Mouse (Mus musculus) layer of hippocampus, adult 9-10 months (tissue): ENCODE data around the gene Rasgef1c.

Experiments used
- DNase-seq: peaks from one replicate; pipeline ENCODE4 v3.0.0; 2022; ENCODE audit warnings: low spot score

Rasgef1c gene

DNA sequence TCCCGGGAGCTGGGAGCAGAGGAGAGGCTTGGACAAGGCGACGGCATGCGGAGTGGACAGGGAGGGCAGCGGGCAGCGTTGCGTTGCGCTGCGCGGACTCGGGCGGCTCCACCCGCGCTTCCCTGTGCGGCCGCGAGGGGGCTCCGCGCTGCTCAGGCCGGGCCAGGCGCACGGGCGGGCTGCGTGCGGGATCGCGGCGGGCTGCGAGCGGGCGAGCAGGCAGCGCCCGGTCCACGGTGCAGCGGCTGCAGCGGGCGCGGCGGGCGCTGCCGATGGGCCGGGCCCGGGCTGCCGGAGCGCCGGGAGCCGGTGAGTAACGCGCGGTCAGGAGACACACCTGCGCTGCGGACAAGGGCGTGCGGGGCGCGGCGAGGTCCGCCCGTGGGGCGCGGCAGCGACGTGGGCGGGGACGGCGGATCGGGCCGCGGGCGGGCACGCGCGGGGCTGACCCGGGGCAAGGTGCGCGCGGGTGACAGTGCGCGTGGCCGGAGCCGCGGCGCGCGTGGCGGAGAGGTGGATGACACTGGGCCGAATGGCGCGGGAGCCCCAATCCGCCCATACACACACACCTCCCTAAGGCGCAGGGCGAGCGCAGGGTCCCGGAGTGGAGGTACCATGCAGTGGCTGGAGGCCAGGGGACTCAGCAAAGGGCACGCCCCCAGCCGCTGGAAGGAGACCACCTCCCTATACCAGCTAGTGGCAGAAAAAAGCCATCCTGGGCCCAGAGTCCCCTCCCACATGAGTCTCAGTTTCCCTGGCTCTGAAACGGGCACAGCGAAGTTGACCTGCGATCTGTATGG is at the start of gene Rasgef1c:
Gene Rasgef1c (plus strand): TSS at position 177 of the 800 bp plus-strand sequence.
- DNase-seq, result no peak

GRCm38 (mm10) chr11:49855144-49855543 is 46.5 kb upstream of the Rasgef1c start:
- no peak for DNase-seq

GRCm38 (mm10) chr11:49861139-49861538 is 40.5 kb upstream of the Rasgef1c start:
- DNase-seq, result no peak

DNA sequence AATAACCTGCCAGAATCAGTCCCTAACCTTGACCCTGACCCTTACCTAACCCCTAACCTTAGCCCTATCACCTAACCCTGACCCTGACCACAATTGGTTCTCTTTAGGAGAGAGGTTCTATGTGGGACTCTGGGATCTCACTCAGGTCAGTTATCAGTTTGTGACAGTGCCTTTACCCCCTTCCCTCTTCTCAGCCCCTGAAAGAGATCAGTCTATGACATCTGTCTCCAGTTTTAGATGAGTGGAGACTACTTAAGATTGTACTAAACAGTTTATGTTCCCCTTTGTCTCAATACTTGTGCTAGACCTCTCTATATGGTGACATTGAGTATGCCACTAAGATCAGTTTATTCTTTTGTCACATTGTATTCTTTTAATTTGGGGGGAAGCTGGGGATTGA is 37.7 kb upstream of the Rasgef1c start:
- DNase-seq, result no peak

GRCm38 (mm10) chr11:49867320-49867719 is 34.3 kb upstream of the Rasgef1c start:
- DNase-seq, result no peak

DNA sequence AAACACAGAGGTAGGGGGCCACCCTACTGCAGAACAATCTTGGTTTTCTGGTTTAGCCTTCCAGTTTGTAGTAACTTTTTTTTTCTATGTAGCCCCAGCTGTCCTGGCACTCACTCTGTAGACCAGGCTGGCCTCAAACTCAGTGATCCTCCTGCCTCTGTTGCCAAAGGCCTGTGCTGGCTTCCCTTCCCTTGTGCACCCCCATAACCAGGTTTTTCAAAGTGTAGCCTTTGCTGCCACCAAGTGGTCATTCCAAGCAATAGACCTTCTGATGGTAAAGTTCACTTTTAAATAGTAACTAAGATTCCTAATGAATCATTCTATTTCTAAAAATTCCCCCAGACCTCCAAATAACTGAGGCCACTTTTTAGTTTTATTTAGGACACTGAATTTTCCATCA is 31.9 kb upstream of the Rasgef1c start:
- no peak for DNase-seq

DNA sequence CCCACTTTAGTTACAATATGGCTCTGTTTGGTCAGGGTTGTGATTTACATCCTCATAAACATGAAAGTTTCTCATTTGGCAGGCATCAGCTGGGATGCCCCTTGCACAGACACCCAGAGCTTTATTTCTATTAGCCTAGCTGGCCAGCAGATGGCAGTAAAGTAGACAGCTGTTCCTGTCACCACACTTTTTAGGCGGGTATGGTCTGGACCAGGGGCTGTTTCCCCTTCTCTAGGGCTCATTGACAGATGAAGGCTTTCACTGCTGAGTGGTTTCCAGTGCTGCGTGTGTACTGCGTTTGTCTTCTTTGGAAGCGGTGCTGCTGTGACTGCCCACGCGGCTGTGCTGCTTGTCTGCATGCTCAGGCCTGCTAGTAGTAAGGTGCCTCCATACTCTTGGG is 29.7 kb upstream of the Rasgef1c start:
- DNase-seq, result no peak

GRCm38 (mm10) chr11:49872779-49873178 is 28.9 kb upstream of the Rasgef1c start:
- no peak for DNase-seq

DNA sequence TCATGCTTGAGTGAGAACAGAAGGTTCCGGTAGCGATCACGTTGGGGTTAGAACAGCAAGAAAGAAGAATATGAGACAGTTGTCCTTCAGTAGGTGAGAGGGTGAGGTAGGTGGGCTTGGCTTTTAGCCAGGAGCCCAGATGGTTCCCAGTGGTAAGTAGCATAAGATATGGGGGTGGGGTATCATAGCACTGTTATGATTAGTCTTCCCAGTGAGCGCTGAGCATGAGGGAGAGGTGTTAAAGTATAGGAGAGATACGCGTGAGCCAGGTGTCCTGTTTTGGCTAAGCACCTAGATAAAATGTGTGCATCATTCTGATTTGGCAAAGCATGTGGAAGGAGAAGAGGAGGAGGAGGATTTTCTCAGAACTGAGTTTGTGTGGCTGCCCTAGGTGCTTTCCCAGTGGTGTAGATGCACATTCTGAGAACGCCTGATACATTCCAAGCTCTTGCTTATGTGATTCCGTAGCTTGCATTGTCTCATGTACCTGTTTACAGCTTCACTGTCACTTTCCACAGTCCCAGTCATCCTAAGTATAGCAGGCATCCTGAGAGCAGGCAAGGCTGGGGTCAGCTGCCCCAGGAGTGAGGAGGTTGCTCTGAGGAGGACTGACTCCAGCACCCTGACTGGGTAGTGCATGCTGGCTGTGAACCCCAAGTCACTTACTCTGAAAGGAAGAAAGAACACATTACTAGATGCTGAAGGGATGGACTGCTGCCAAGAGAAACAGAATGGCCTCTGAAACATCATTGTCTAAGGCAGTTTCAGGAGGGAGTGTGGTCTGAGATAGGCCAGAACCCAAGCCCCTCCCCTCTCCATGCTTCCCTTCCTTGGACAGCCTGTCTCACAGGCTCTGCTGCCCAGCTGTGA is 24.5 kb upstream of the Rasgef1c start:
- no peak for DNase-seq

- DNase-seq, result no peak
Measured at GRCm38 (mm10) chr11:49879950-49880642, 21.5 kb upstream of the Rasgef1c start.

GRCm38 (mm10) chr11:49883394-49883793 is 18.2 kb upstream of the Rasgef1c start:
- no peak for DNase-seq

DNA sequence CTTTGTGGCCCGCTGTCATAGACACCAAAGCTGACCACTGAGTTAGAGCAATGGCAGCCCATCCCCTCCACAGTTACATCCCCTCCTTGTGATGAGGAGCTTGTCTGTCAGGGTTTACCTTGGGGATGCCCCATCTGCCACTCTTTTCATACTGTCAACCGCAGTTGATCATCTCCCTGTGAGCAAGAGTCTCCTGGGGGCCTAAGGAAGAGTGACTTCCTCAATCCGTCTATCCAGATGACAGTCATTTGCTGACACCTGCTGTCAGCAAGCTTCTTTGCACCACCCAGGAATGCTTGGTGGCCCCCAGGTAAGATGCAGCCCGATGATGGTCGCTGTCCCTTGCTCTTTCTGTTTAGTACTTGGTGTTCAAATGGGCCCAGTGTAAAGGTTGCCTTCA is 13.2 kb upstream of the Rasgef1c start:
- DNase-seq, result no peak

- no peak for DNase-seq
Measured at GRCm38 (mm10) chr11:49891993-49892392, 9.6 kb upstream of the Rasgef1c start.

DNA sequence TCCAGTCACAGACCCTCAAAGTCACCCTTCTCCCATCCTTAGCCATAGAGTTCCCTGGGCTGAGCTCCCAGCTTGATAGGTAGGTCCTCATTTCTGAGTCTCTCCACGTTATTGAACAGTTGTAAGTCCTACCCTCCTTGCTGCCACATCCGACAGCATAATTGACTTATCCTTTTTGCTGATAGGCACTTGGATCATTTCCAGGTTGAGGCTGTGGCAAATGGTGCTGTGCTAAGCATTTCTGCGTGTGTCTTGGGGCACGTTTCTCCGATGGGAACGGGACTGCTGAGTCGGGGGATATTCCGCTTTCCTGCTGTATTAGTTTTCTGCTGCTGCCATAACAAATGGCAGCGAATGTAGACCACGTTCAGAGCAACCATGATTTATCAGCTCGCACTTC is 7.8 kb upstream of the Rasgef1c start:
- DNase-seq, result no peak

DNA sequence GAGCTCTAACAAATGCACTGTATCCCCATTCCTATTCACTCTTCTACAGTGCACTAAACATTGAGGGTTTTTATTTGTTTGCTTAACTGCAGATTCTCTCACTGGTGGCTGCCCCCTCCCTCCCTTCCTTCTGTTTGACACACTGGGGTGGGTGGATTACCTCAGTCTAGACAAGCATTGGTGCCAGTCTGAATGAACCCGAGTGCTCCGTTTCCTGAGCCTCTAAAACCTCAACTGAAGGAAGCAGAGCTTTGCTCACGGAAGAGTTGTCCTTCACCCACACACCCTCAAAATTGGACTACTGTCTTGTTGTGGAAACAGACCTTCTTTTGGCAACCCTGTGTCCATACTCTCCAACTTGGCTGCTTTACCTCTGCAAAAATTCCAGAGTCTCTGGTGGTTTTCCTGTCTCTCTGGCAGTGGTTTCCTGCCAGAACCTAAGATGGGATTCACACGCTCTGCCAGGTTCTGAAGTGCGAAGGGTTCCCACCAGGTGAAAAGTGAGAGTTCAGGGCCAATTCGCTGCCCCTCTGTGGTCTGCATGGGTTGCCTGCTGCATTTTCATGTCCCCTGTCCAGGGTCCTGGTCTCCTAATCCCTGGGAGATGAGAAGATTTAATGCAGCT is 5.6 kb upstream of the Rasgef1c start:
- no peak for DNase-seq

GRCm38 (mm10) chr11:49900043-49900442 is 1.6 kb upstream of the Rasgef1c start:
- no peak for DNase-seq

- DNase-seq, result no peak
Measured at GRCm38 (mm10) chr11:49900962-49901658, 525 bp upstream of the Rasgef1c start.

DNA sequence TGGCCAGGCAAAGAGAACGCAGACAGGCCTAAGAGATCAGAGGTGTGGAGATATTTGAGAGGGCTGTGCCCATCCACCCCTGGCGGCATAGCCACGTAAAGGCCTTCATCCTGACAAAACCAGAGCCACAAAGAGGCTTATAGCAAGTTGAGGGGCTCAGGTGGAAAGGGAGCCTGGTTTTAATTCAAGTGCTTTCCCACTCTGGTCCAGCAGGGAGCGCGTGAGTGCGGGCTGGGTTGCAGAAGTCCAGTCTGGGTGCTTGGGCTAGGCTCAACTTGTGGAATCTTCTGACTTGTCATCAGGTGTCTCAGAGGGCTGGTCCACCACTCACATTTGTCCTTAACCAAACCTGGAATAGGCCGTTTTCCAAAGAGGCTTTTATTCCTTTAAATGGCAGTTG is 1.7 kb downstream of the Rasgef1c start:
- DNase-seq, result no peak

DNA sequence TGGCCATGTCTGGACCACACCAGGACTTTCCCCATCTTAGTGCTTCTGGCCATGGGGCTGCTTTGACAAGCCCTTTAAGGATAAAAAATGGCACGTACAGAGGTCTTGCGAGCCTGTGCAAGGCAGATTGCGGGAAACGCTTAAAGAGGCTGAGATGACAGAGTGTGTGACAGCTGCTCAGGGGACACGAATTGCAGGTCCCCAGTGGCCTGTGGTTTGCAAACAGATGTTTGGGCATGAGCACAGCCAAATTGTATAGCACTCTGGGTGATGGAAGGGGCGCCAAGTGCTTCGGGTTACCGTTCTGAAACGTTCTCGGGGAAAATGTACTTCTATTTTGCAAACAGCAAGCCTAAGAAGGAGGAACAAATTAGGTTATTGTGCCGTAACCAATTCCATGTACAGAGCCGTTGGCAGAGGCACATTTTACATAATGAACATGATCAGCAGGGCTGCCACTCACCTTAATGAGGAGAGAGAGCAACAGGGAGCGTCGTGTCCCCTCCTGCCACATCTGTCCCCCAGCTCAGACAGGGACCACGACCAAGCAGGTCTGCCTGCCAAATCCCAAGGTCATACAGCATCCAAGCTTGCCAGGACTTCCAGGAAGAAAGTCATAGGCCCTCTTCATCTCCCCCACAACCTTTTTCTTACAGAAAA is 17.0 kb downstream of the Rasgef1c start:
- DNase-seq, result no peak

DNA sequence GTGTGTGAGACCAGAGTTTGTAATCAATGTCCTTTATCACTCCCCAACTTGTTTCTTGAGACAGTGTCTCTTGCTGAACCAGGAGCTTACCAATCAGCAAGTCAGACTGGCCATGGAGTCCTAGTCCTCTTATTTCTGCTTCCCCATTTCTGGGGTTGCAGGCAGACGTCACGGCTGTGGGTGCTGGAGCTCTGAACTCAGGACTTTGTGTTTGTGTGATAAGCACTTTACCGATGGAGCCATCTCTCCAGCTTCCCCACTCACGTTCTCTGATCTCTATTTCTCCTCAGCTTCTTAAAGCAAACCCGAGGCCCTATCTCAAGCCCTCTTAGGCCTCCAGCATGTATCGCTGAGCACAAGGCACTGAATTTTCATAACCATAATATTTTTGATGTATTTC is 17.7 kb downstream of the Rasgef1c start:
- DNase-seq, result no peak

- DNase-seq, result no peak
Measured at GRCm38 (mm10) chr11:49923539-49923938, 21.9 kb downstream of the Rasgef1c start.
